Mouse (Mus musculus): ENCODE measurements around the gene Fgf11.

The Fgf11 gene

DNA sequence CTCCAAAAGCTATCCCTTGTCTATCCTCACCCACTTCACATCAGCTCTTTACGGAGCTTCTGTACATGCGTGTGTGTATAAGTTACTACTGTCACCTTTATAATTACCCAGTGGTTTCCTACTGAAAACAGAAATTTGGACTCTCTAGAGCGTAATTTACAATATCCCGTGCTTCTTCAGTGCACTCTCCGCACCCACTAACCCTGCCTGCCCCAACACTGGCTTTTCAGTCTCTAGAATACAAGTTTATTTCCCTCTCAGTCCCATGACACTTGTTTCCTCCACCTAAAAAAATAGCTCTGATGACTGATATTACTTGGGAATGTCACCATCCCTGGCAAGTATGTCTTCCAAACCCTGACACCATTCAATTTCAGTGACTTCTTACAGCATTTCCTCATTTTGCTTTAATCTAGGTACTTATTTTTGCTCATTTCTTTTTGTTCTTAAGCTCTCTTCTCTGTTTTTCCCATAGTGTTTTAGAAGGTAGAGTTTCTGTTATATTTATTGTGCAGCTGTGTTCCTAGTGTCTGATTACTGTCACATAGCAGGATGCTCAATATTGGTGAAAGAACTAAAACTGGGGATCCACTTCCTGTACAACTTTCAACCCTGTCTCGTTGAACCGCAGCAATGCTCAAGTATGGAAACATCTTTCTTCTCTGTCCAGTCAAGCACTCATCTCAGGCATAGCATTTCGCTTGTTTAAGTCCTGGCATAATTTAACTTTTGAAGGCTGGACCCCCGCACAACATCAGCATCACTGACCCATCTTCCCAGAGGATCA is 44.2 kb downstream of the Fgf11 start:
- no peak for DNase-seq (ENCODE audit: low spot score)

DNA sequence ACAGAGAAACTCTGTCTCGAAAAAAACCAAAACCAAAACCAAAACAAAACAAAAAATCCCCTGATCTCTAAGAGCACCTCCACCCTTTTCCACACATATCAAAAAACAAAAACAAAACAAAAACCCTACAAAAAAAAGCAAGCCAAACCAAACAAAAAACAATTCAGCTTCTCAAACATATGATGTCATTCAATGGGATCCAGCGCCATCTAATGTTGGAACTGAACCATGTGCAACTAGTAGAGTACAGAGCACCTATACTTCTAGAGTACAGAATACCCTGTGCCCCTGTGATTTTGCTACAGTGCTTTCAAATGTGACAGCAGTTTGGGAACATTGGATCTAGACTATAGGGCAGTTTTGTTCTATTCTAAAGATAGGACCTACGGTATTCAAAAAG is 47.0 kb downstream of the Fgf11 start:
- DNase-seq (ENCODE audit: low spot score): no peak

DNA sequence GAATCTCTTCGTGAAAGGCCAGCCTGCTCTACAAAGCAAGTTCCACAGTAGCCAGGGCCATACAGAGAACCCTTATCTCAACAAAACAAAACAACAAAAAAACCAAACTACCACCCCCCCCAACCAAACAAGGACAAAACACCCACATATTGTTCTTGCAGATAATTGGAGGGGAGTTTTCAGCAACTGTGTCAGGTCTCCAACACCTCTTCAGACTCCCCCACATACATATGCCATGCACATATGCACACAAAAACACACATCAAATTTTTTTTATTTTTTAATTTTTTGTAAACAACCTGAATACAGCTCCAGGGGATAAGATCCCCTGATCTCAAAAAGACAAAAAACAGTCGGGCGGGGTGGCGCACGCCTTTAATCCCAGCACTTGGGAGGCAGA is 47.4 kb downstream of the Fgf11 start:
- DNase-seq (ENCODE audit: low spot score): no peak

DNA sequence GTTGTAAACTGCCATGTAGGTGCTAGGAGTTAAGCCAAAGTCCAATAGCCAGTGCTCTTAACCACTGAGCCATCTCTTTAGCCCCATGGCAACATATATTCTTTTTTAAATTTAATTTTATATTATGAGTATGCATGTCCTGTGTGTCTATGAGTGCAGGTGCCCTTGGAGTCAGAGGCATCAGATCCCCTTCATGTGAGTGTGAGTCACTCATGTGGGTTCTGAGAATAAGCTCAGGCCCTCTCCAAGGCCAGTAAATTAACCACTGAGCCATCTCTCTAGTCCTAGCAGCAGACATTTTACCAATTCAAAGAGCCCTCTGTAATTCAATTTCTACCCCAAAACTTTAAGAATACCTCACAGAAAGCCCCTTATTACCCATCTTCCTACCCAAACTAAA is 49.0 kb downstream of the Fgf11 start:
- DNase-seq (ENCODE audit: low spot score): no peak

DNA sequence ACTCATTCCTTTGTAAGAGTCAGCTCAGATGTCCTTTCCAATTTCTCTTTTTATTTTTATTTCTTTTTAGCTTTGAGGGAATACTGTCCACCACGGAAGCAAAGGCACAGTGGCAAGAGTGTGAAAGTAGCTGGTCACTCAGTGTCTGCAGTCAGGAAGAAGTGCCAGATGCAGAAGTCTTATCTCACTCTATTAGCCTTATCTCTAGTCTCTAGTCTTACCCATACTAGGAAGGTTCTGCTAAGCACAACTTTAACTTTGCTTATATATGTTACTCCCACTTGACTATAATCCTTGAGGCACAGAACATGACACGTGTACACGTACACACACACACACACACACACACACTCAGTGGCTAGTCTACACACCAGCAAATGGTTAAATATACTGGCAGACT is 50.0 kb downstream of the Fgf11 start:
- no peak for DNase-seq (ENCODE audit: low spot score)
